Mouse (Mus musculus): ENCODE data around the gene Pin1.
"Not testable (repeated sequence)": the region's sequence is repeated elsewhere in the genome, so short reads cannot be mapped to it uniquely, and the experiment has no call there.

Gene Pin1

GRCm38 (mm10) chr9:20651602-20652259 lies at the start of gene Pin1:
Gene Pin1 (plus strand): TSS chr9:20652095.
- DNase-seq = peak; percentile 99

GRCm38 (mm10) chr9:20606269-20606668 lies 45.6 kb upstream of the Pin1 start:
- DNase-seq = no peak

DNA sequence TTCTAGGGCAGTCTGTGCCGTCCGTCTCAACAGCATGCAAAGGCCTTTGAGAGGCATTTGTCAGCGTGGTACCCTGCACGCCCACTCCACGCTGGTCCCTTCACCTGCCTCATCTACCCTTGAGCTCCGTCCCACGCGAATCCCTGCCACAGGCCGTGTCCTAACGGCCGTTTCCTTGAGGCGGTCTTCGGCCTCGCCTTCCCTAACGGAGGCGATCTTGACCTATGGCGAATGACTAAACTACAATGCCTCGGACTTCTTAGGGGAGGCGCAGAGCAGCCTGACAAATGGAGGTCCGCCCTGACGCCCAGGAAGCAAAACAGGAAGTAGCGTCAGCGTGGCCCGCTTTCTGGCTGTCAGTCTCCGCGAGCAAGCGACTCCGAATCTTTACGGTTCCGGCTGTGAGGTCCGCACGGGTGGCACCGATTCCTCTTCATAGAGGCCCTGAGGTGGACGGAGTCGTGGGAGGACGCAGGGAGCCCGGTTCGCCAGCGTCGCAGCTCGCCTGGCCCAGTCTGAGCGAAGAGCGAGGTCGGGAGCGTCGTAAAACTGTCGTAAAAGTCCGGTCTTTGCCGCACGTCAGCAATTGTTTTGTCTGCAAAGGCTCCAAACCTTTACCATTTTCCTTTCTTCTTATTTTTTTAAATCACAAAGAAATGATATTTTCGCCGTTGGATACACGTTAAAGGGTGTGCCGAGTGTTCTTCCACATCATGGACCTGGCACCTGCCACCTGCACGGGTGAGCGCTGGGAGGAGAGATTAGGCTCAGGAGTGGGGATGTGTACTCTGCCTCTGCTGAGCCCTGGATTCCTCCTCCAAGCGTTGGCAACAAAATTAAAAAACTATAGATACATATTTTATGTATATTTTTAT lies 44.6 kb upstream of the Pin1 start:
- DNase-seq = peak; percentile 88

DNA sequence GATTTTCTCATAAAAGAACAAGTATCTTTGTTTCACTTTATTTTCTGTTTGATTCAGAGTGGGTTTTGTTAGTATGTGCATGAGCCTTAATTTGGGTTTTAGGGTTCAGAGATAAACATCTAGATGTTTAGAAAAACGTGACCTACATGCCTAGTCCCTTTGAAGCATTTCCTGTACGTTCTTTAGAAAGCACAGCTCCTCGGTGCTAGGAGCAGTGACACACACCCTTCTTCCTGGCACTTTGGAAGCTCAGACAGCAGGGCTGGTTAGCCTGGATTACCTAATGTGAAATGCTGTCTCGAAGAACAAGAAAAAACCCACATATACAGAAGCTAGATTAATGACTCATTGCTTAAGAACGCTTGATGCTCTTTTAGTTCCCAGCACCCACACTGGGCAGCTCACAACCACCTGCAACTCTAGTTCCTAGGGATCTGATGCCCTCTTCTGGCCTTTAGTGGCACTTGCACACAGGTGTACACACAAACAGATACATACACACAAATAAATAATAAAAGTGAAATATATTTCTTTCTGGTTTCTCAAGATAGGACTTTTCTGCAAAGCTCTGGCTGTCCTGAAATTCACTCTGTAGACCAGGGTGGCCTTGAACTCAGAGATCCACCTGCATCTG lies 41.9 kb upstream of the Pin1 start:
- no peak for DNase-seq

GRCm38 (mm10) chr9:20611976-20612375 lies 39.9 kb upstream of the Pin1 start:
- DNase-seq = no peak

DNA sequence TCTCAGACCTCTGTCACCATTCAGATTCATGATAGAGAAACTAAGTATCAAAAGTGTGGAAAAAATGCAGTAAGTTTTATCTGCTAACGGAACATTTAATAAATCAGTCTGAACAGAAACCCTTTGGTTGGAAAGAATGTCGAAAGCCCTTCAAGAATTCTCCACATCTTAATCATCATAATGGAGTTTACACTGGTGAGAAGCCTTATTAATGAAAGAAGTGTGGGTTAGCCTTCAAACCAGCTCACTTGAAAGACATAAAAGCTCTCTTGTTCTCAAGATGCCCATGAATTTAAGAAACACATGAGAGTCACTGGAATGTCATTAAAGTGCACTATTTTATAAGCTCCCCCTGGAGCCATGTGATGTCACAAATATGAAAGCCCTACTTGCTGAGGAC lies 35.2 kb upstream of the Pin1 start:
- DNase-seq = no peak

DNA sequence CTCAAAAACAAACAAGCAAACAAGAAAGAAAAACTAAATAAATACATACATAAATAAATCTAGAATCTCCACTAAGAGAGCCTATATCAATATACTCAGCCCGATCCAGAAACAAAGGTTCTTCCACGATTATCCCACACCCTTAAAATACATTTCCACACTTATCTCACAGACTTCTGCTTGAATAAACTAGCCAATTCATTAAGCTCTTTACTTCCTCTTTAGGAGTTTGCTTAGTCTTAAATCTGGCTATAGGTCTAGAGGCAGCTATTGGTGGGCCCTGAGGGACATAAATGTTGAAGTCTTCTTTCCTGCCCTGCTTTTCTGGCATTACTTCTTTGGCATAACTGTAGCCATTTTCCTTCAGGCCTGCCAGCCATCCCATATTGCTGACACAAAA lies 20.6 kb upstream of the Pin1 start:
- no peak for DNase-seq

DNA sequence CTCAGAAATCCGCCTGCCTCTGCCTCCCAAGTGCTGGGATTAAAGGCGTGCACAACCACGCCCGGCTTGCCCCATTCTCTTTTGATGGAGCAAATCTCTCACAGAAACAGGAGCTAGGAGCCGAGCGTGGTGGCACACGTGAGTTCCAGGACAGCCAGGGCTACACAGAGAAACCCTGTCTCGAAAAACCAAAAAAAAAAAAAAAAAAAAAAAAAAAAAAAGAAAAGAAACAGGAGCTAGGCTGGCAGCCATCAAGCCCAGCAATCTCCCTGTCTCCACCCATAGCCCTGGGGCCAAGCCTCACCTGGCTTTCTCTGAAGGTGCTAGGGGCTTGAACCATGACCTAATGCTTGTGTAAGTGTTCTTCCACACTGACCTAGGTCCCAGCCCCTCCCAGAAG lies 16.2 kb upstream of the Pin1 start:
- DNase-seq = not testable (repeated sequence)

- DNase-seq = no peak
These were observed 15.6 kb upstream of the Pin1 start for GRCm38 (mm10) chr9:20636256-20636655.

- DNase-seq = no peak
These were observed 15.1 kb upstream of the Pin1 start for GRCm38 (mm10) chr9:20636790-20637189.

GRCm38 (mm10) chr9:20638552-20638951 lies 13.3 kb upstream of the Pin1 start:
- DNase-seq = no peak

- DNase-seq = no peak
These were observed 12.4 kb upstream of the Pin1 start for GRCm38 (mm10) chr9:20639486-20639885.

GRCm38 (mm10) chr9:20641501-20641900 lies 10.4 kb upstream of the Pin1 start:
- DNase-seq = no peak

GRCm38 (mm10) chr9:20642101-20642895 lies 9.6 kb upstream of the Pin1 start, which contains the start of gene Ubl5:
Gene Ubl5 (plus strand): TSS chr9:20642878.
- DNase-seq = no peak

GRCm38 (mm10) chr9:20642896-20643466 lies 8.9 kb upstream of the Pin1 start:
- DNase-seq = no peak

GRCm38 (mm10) chr9:20643781-20644180 lies 8.1 kb upstream of the Pin1 start:
- no peak for DNase-seq

GRCm38 (mm10) chr9:20644360-20645081 lies 7.4 kb upstream of the Pin1 start, which contains the start of gene Fbxl12:
Gene Fbxl12 (minus strand): TSS chr9:20644767.
- peak; percentile 78 for DNase-seq

DNA sequence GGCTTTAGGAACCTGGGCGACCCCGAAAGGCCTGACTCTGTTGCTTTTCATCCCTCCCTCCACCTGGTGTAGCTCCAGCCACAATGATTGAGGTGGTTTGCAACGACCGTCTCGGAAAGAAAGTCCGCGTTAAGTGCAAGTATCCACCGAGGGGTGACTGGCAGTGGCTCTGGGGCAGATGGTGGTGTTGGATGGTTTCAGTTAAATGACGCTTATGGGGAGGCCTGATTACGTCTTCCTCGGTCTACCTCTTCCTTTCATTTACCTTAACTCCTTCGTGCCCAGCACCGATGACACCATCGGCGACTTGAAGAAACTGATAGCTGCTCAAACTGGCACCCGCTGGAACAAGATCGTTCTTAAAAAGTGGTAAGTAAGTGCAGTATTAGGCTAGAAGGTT lies 6.8 kb upstream of the Pin1 start:
- no peak for DNase-seq

DNA sequence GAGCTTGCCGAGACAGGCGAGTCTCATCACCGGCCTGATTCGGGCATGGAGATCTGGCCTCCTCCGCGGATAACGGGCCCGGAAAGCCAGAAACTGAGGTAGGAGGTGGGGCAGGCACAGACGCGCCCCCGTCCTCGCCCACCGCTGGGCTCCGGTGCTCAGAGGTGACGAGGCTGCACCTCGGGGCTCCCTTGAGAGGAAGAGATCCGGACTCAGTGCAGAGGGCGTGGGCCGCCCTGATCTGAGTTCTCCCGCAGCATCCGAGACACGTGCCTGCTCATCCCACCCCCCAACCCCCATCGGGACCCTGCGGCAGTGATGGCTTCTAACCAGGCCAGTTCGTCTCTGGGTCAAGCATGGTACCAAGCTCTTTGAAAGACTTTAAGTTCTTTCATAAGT lies 364 bp downstream of the Pin1 start:
- no peak for DNase-seq

DNA sequence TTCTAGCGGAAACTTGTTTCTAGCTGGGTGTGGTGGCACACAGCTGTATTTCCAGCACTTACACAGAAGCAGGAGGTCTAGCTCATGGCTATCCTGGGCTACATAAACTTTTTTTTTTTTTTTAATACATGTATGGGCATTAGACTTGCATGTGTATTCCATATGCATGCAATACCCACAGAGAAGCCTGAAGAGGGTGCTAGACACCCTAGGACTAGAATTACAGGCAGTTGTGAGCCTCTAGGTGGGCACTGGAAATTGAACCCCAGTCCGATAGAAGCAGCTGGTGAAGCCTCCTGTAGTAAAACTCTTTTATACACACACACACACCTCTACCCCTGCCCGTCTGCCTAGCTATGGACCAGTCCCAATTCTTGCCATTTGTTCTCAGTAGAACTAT lies 2.0 kb downstream of the Pin1 start:
- no peak for DNase-seq

DNA sequence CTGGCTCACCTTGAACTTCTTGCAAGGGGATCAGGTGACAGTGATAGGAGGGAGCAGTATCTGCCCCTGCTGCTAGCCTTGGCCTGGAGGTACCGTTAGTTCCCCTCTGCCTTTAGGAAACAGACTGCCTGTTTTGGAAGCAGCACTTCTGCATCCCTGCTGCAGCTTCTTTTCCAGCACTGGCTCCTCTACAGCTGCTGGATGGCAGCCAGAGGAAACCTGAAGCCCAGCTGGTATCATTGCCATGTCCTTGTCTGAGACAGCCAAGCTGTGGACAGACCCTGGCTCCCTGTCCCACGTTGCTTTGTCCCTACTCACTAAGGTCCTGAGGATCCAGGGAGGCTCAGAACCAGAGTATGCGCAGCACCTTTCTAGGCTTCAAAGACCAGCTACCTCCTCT lies 5.7 kb downstream of the Pin1 start:
- DNase-seq = no peak

DNA sequence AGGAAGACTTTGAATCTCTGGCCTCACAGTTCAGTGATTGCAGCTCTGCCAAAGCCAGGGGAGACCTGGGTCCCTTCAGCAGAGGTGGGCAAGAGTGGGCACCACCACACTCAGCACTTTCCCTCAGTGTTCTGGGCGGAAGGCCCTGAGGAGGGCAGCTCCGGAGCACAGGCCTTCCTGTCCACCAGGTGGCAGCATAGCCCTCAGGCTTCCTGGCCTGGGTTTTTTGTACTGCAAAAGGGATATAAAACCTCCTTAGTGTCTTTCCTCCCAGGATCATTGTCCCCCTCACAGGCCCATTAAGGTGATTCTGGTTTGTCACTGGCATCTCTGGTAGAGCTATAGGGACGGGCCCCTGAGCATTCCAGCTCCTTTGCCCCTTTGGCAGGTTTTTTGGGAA lies 10.4 kb downstream of the Pin1 start:
- no peak for DNase-seq
